Mouse (Mus musculus) embryonic facial prominence, embryonic 15.5 days (tissue): ENCODE measurements around the gene Cables2. TPM values are rescaled to one million over a fixed set of nuclear protein-coding genes. Genes with fewer than 3 reads are reported as not detected.

Source experiments
- ATAC-seq: fragments of 200-750 bp; cut with Nextera tagmentation; 2 replicates; pipeline ENCODE4 v1.8.0; 2017; ENCODE audit warnings: low read depth, moderate TSS enrichment; ENCODE audit not compliant: insufficient number of reproducible peaks, low FRiP score, low TSS enrichment
- H3K27ac ChIP-seq: fragments of 300-500 bp; sonication (generic); replicated peaks from 2 replicates; pipeline ENCODE4 v1.5.1; 2015; ENCODE audit warnings: mild to moderate bottlenecking, inconsistent platforms
- H3K27me3 ChIP-seq: fragments of 300-500 bp; sonication (generic); 2 replicates; pipeline ENCODE4 v1.6.1; 2015; ENCODE audit warnings: inconsistent platforms
- H3K36me3 ChIP-seq: fragments of 300-500 bp; sonication (generic); 2 replicates; pipeline ENCODE4 v1.6.1; 2015; ENCODE audit warnings: mild to moderate bottlenecking, inconsistent platforms
- H3K4me1 ChIP-seq: fragments of 300-500 bp; sonication (generic); 2 replicates; pipeline ENCODE4 v1.6.1; 2015; ENCODE audit warnings: inconsistent platforms
- H3K4me2 ChIP-seq: fragments of 300-500 bp; sonication (generic); replicated peaks from 2 replicates; pipeline ENCODE4 v1.6.1; 2015; ENCODE audit warnings: mild to moderate bottlenecking, inconsistent platforms
- H3K4me3 ChIP-seq: fragments of 300-500 bp; sonication (generic); replicated peaks from 2 replicates; pipeline ENCODE4 v1.5.1; 2015; ENCODE audit warnings: mild to moderate bottlenecking, inconsistent platforms
- H3K9ac ChIP-seq: fragments of 300-500 bp; sonication (generic); 2 replicates; pipeline ENCODE4 v1.6.1; 2015; ENCODE audit warnings: inconsistent platforms
- H3K9me3 ChIP-seq: fragments of 300-500 bp; sonication (generic); replicated peaks from 2 replicates; pipeline ENCODE4 v1.6.1; 2016; ENCODE audit warnings: inconsistent platforms
- WGBS: fragments of 180-500 bp; shearing (Covaris S2); methylation state at CpG from one replicate; pipeline ENCODE4 v1.1.7; 2015; 5-methylcytosine and 5-hydroxymethylcytosine counted together
- polyA plus RNA-seq: library from polyadenylated mRNA; unstranded; fragments of >200 nt; fragmentation: Nextera tagmentation; extraction: Ambion mirVana; gene quantifications from 2 replicates; pipeline ENCODE4 v1.2.1, GENCODE M21; 2015

Cables2 gene
- polyA plus RNA-seq, 1 experiment from 2014 or later, result 14.2 TPM

GRCm38 (mm10) chr2:180254436-180255209 is 18.7 kb downstream of the Cables2 start:
- WGBS, result 91% methylated on average over 5 of the region's 5 CpGs
- no peaks in the 10 kb centered on the region for H3K27me3 ChIP-seq
- H3K4me3 ChIP-seq, result no peak overlapping the region
- H3K36me3 ChIP-seq, result peaks cover 13% of the 10 kb centered on the region
- no peak for ATAC-seq
- H3K27ac ChIP-seq, result no peak overlapping the region
- peaks cover 21% of the 10 kb centered on the region for H3K4me1 ChIP-seq
- no peak overlapping the region for H3K9ac ChIP-seq
- H3K9me3 ChIP-seq, result no peaks in the 10 kb centered on the region
- H3K4me2 ChIP-seq, result no peak overlapping the region

- no peak overlapping the region for H3K4me2 ChIP-seq
- no peaks in the 10 kb centered on the region for H3K36me3 ChIP-seq
- WGBS, result 40% methylated on average over 3 of the region's 3 CpGs
- no peak overlapping the region for H3K27ac ChIP-seq
- H3K9me3 ChIP-seq, result no peaks in the 10 kb centered on the region
- peaks cover 12% of the 10 kb centered on the region; the same call in 1 of the 2 replicates for H3K4me1 ChIP-seq
- no peak overlapping the region for H3K4me3 ChIP-seq
- no peak for ATAC-seq
- H3K27me3 ChIP-seq, result no peaks in the 10 kb centered on the region
- no peak overlapping the region for H3K9ac ChIP-seq
These were observed 21.5 kb downstream of the Cables2 start for GRCm38 (mm10) chr2:180251838-180252237.

- Histone ChIP-seq H3K9me3 (no peaks in the 10 kb centered on the region), H3K4me3 (no peak overlapping the region), H3K27me3 (no peaks in the 10 kb centered on the region), H3K9ac (no peak overlapping the region), H3K27ac (no peak overlapping the region), H3K4me2 (no peak overlapping the region), H3K4me1 (peaks cover 6% of the 10 kb centered on the region; the same call in 1 of the 2 replicates), H3K36me3 (no peaks in the 10 kb centered on the region)
- WGBS, result 29% methylated on average over 11 of the region's 11 CpGs
- ATAC-seq, result peak; percentile 83
These were observed 22.2 kb downstream of the Cables2 start for GRCm38 (mm10) chr2:180250930-180251611.

GRCm38 (mm10) chr2:180248947-180249660 is 24.2 kb downstream of the Cables2 start:
- 63% methylated on average over 9 of the region's 9 CpGs for WGBS
- ATAC-seq, result no peak
- no peak overlapping the region for H3K4me2 ChIP-seq
- H3K9ac ChIP-seq, result no peak overlapping the region
- H3K27ac ChIP-seq, result no peak overlapping the region
- H3K4me3 ChIP-seq, result no peak overlapping the region
- no peaks in the 10 kb centered on the region for H3K36me3 ChIP-seq
- 0 out of 2 replicates have a peak, but pooled peaks cover 3% of the 10 kb centered on the region for H3K4me1 ChIP-seq
- H3K27me3 ChIP-seq, result no peaks in the 10 kb centered on the region
- H3K9me3 ChIP-seq, result no peaks in the 10 kb centered on the region

- Histone ChIP-seq H3K4me1 (0 out of 2 replicates have a peak, but pooled peaks cover 3% of the 10 kb centered on the region), H3K4me3 (no peak overlapping the region), H3K9me3 (no peaks in the 10 kb centered on the region), H3K27ac (no peak overlapping the region), H3K4me2 (no peak overlapping the region), H3K27me3 (no peaks in the 10 kb centered on the region), H3K36me3 (no peaks in the 10 kb centered on the region), H3K9ac (no peak overlapping the region)
- WGBS, result 92% methylated on average over 5 of the region's 5 CpGs
- no peak for ATAC-seq
These were observed 25.4 kb downstream of the Cables2 start for GRCm38 (mm10) chr2:180247916-180248315.

GRCm38 (mm10) chr2:180243108-180243507 is 30.2 kb downstream of the Cables2 start:
- WGBS, result 81% methylated on average over 4 of the region's 4 CpGs
- no peak overlapping the region for H3K4me2 ChIP-seq

GRCm38 (mm10) chr2:180238591-180238990 is 34.7 kb downstream of the Cables2 start:
- no peaks in the 10 kb centered on the region for H3K27me3 ChIP-seq
- peaks cover 15% of the 10 kb centered on the region for H3K4me1 ChIP-seq
- 62% methylated on average over 5 of the region's 5 CpGs for WGBS

More at GRCm38 (mm10) chr2:180243108-180243507, 30.2 kb downstream of the Cables2 start:
- no peak overlapping the region for H3K27ac ChIP-seq
- no peak overlapping the region for H3K4me3 ChIP-seq
- ATAC-seq, result no peak
- no peaks in the 10 kb centered on the region for H3K9me3 ChIP-seq
- H3K9ac ChIP-seq, result no peak overlapping the region
- H3K27me3 ChIP-seq, result no peaks in the 10 kb centered on the region
- no peaks in the 10 kb centered on the region for H3K4me1 ChIP-seq
- no peaks in the 10 kb centered on the region for H3K36me3 ChIP-seq

GRCm38 (mm10) chr2:180237601-180238345 is 35.5 kb downstream of the Cables2 start:
- H3K9ac ChIP-seq, result no peak overlapping the region
- H3K27ac ChIP-seq, result no peak overlapping the region
- H3K9me3 ChIP-seq, result no peaks in the 10 kb centered on the region
- H3K4me2 ChIP-seq, result no peak overlapping the region
- H3K36me3 ChIP-seq, result no peaks in the 10 kb centered on the region
- no peak overlapping the region for H3K4me3 ChIP-seq
- peaks cover 20% of the 10 kb centered on the region for H3K4me1 ChIP-seq
- 85% methylated on average over 7 of the region's 7 CpGs for WGBS
- no peaks in the 10 kb centered on the region for H3K27me3 ChIP-seq
- ATAC-seq, result no peak

More at GRCm38 (mm10) chr2:180238591-180238990, 34.7 kb downstream of the Cables2 start:
- Histone ChIP-seq H3K4me2 (no peak overlapping the region), H3K9me3 (no peaks in the 10 kb centered on the region), H3K36me3 (no peaks in the 10 kb centered on the region), H3K4me3 (no peak overlapping the region), H3K27ac (no peak overlapping the region), H3K9ac (no peak overlapping the region)
- ATAC-seq, result no peak

GRCm38 (mm10) chr2:180236930-180237329 is 36.4 kb downstream of the Cables2 start:
- H3K9me3 ChIP-seq, result no peaks in the 10 kb centered on the region
- H3K4me3 ChIP-seq, result no peak overlapping the region
- H3K27ac ChIP-seq, result no peak overlapping the region
- H3K27me3 ChIP-seq, result no peaks in the 10 kb centered on the region
- ATAC-seq, result no peak
- H3K4me1 ChIP-seq, result peaks cover 20% of the 10 kb centered on the region
- no peak overlapping the region for H3K4me2 ChIP-seq
- no peak overlapping the region for H3K9ac ChIP-seq
- WGBS, result 69% methylated on average over 3 of the region's 3 CpGs
- no peaks in the 10 kb centered on the region for H3K36me3 ChIP-seq

- Histone ChIP-seq H3K27me3 (no peaks in the 10 kb centered on the region), H3K9ac (no peak overlapping the region), H3K36me3 (no peaks in the 10 kb centered on the region), H3K9me3 (no peaks in the 10 kb centered on the region), H3K4me3 (no peak overlapping the region), H3K27ac (peak overlapping the region; percentile 76), H3K4me1 (peaks cover 20% of the 10 kb centered on the region), H3K4me2 (no peak overlapping the region)
- WGBS, result 55% methylated on average over 3 of the region's 3 CpGs
- no peak for ATAC-seq
These were observed 36.8 kb downstream of the Cables2 start for GRCm38 (mm10) chr2:180236500-180236899.
